Mouse (Mus musculus) embryonic fibroblast, embryonic 13.5 days (primary cell): Measurements from ENCODE around the gene Naga. TPM values are rescaled to one million over a fixed set of nuclear protein-coding genes. Genes with fewer than 3 reads are reported as not detected.

ENCODE experiments used
- H3K27ac ChIP-seq: 2 replicates; pipeline ENCODE4 v1.5.1; 2012; ENCODE audit warnings: low read length, control low read depth, inconsistent platforms; ENCODE audit not compliant: insufficient read depth
- H3K4me1 ChIP-seq: 2 replicates; pipeline ENCODE4 v1.6.1; 2011; ENCODE audit warnings: low read length; ENCODE audit not compliant: control insufficient read depth, insufficient read depth
- H3K4me3 ChIP-seq: 2 replicates; pipeline ENCODE4 v1.5.1; 2011; ENCODE audit warnings: mild to moderate bottlenecking, control low read depth, low read length; ENCODE audit not compliant: insufficient read depth
- CTCF ChIP-seq: IDR thresholded peaks from 2 replicates; pipeline ENCODE4 v1.5.1; 2011; ENCODE audit warnings: mild to moderate bottlenecking, control low read depth, low read length, moderate library complexity, borderline replicate concordance; ENCODE audit not compliant: insufficient read depth
- POLR2A ChIP-seq: IDR thresholded peaks from 2 replicates; pipeline ENCODE4 v1.6.1; 2011; ENCODE audit warnings: low read depth, mild to moderate bottlenecking, control low read depth, low read length, moderate library complexity
- polyA plus RNA-seq: library from polyadenylated mRNA; stranded (reverse); fragments of >200 nt; gene quantifications from 2 replicates; pipeline ENCODE4 v1.2.4, GENCODE M21; 2011; ENCODE audit warnings: low read depth; ENCODE audit not compliant: missing spikeins, insufficient read length

Gene Naga
- polyA plus RNA-seq, 1 experiment, result 42.8 TPM

DNA sequence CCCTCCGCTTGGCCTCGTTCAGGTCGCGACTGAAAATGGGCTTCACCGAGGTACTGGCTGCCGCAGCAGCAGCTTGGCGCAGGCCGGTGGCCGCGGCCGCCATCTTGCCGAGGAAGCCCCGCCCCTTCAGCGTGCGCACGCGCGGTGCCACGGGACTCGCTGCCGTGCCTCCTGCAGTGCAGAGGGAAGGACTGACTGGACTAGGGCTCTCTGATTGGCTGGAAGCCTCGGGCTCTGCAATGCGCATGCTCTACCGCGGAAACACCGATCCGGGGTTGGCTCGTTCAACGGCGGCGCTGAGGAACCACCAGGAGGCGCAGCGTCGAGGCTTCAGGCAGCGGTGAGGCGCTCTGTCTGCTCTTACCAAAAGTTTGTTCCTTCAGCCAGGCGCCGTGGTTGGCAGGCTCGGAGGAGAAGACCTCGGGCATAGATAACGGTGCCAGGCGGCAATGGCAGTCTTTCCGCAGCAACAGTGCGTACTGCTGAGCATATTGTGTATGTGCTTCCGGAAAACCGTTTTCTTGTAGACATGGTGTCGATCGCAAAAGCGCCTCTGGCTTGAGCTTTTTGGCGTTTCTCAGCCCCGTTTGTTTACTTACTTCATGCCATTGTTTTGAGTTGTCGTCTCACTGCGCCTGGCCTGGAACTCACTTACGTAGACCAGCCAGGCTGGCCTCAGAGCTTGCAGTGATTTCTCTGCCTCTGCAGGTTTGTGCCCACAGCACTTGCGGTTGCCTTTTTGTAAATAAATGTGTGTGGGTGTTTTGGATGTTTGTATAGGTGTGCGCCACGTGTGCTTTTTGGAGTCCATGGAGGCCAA is 15.6 kb upstream of the Naga start, which contains the start of gene Ndufa6:
Gene Ndufa6 (minus strand): TSS at position 197 of the 820 bp plus-strand sequence.
- H3K4me1 ChIP-seq, result no peaks in the 10 kb centered on the region
- peak; percentile 93 for TF ChIP-seq CTCF
- TF ChIP-seq POLR2A, result peak; percentile 99
- peak within 1 kb of the TSS; percentile 77 for H3K27ac ChIP-seq
- peak within 1 kb of the TSS; percentile 72 for H3K4me3 ChIP-seq

DNA sequence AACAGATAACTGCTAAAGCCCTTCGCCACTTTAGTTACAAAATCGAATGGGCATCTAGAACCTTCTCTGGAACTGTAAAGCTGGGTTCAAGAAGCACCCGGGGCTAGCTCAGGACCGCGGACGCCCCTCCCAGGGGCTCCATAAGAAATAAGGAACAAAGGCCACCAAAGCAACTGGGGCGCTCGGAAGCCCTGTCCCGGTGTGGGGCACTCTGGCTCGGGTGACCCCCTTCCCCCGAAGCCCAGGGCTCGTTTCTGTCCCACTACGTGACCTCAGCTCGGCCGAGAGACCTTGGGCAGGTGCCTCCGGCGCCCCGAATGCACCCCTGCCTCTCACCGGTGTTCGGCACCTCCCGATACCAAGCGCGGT is 15.0 kb upstream of the Naga start:
- Histone ChIP-seq H3K27ac (0 out of 2 replicates have a peak overlapping the region, but pooled peaks have one; percentile 2), H3K4me3 (peak overlapping the region; percentile 72), H3K4me1 (no peaks in the 10 kb centered on the region)
- no peak for TF ChIP-seq POLR2A
- no peak for TF ChIP-seq CTCF

DNA sequence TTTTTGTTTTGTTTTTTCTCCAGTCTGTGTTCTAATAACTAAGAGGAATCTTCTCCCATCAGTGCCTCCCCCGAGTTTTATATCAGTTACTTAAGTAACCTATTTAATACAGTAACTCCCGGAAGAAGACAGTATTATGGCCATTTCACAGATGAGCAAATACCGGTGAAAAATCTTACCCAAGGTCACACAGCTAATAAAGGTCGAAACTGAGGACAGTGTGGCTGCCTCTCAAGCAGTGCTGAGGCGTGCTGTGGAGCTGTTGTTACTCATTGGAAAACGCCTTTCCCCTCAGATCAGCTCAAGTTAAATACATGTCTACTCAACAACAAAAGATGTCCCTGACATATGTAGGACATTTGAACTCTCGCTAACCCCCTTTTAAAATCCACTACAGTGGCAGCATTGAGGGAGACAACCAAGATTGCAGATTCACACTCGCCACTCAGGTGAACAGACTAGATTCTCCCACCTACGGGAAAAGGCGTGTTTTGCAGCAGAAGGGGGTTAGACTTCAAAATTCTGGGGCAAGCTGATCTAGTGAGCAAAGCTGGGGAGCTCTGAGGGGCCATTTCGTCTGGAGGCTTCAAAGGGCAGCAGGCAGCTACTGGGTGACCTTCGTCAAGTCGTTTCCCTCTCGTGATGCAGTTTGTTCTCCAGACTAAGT is 14.5 kb upstream of the Naga start:
- Histone ChIP-seq H3K4me3 (peak overlapping the region; percentile 72), H3K4me1 (no peaks in the 10 kb centered on the region), H3K27ac (no peak overlapping the region)
- peak; percentile 21; the same call in 1 of the 2 replicates for TF ChIP-seq POLR2A
- no peak for TF ChIP-seq CTCF

DNA sequence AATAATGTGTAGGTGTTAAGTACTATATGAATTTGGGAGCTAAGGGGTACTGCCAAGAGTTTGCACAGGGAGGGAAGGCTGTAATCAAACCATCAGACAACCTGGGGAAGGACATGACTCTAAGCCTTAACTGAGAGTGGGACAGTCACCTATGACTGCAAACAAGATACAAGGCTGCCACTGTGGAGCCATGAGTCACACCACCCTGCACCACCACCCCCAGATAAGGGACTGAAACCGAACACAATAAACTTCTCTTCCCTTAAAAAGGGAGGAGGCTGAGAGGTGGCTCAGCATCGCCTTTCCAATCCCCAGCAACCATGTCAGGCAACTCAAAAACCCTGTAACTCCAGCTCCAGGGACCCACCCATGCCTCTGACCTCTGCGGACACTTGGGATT is 12.8 kb upstream of the Naga start:
- H3K4me3 ChIP-seq, result no peak overlapping the region
- no peak overlapping the region for H3K27ac ChIP-seq
- 0 out of 2 replicates have a peak, but pooled peaks cover 2% of the 10 kb centered on the region for H3K4me1 ChIP-seq
- TF ChIP-seq POLR2A (no peak), CTCF (no peak)

DNA sequence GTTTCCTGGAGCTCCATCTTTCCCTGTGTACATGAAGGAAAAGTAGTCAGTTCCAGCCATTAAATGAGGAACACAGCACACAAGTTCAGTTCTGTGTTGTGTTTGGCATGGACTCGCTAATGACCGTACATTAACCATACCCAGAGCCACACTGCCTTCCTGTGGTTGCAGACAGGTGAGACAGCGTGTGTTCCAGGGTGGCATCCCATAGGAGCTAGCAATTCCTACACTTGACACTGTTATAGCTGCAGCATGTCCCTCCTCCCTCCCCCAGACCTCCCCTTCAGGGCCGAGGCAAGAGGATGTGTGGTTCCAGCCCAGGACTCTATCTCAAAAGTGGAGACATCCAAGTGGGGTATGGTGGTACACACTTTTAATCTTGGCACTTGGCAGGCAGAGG is 11.6 kb upstream of the Naga start:
- 0 out of 2 replicates have a peak, but pooled peaks cover 2% of the 10 kb centered on the region for H3K4me1 ChIP-seq

DNA sequence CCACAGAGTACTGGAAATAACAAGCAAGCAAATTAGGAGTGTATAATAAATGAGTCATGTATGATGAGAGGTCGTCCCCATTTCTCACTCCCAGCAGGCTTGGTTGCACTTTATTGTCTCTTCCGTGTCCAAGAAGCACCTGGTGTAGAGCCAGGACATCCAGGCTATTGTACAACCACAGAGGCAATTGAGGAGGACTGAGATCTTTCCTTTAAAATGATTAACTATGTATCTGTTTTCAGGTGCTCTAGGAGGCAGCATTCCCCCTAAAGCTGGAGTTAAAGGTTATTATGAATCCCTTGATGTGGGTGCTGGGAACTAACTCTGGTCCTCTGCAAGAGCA is 10.2 kb upstream of the Naga start:
- Histone ChIP-seq H3K4me1 (0 out of 2 replicates have a peak, but pooled peaks cover 2% of the 10 kb centered on the region), H3K4me3 (no peak overlapping the region), H3K27ac (no peak overlapping the region)
- no peak for TF ChIP-seq CTCF

More for the DNA sequence above, 11.6 kb upstream of the Naga start:
- TF ChIP-seq POLR2A (no peak), CTCF (no peak)
- Histone ChIP-seq H3K27ac (no peak overlapping the region), H3K4me3 (no peak overlapping the region)

DNA sequence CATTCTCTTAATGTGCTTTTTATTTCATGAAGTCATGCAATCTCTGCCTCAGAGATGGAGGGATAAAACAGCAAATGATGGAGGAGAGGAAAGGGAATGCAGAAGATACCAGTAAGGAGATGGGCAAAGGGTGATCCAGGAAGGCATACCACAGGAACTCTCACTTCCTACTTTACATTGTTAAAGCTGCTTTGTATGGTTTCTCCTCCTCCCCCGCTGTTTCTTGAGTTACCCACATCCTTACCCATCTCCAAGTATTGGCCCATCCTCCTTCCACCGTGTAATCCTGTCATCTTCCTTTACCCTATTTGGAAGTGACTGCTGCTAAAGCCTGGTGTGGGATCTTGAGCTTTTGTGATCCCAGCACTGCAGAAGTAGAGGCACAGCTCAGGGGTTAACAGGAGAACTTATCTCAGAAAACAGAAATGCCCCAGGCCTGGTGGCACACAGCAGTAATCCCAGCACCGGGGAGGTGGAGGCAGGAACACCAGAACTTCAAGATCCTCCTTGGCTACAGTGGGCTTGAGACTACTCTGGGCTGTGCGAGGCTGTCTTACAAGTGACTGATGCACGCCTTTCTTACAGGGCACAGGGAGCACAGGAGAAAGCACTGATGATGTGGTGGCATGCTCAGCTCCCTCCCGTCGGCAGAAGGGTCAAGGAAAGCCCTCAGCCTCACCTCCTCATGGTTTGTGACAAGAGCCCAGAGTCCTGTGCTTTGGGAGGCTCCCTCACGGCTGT is 9.7 kb upstream of the Naga start:
- Histone ChIP-seq H3K27ac (no peak overlapping the region), H3K4me3 (no peak overlapping the region), H3K4me1 (0 out of 2 replicates have a peak, but pooled peaks cover 2% of the 10 kb centered on the region)
- TF ChIP-seq POLR2A (no peak), CTCF (no peak)

DNA sequence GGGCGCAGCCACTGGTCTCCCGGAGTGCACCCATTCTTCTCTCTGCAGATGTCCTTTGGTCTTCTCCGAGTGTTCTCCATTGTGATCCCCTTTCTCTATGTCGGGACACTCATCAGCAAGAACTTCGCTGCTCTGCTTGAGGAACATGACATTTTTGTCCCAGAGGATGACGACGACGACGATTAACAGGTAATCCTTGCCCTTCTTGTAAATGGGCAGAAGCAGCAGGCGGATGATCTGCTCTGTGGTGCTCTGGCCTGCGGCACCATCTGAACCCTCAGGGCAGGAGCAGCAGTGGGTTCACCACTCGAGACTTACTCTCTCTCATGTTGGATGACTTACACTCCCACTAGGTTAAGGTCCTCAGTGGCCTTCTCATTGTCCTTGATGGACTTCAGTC is 9.1 kb upstream of the Naga start:
- Histone ChIP-seq H3K4me1 (0 out of 2 replicates have a peak, but pooled peaks cover 2% of the 10 kb centered on the region), H3K27ac (no peak overlapping the region), H3K4me3 (no peak overlapping the region)
- TF ChIP-seq POLR2A, result no peak

DNA sequence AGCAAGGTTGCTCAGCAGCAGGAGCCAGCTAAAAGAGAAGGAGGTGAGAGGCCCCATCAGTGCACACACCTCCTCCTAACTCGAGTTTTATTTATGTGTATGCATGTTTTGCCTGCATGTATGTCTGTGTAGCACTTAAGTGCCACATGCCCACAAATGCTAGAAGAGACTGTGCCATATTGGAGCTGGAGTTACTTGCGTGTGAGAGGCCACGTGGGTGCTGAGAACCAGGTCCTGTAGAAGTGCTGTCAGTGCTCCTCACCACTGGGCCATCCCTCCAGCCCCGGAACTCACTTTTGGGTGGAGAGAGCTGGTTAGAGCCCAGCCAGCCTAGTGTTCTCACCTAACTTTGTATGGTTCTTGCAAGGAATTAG is 8.6 kb upstream of the Naga start:
- Histone ChIP-seq H3K27ac (peak overlapping the region; percentile 60; the same call in 1 of the 2 replicates), H3K4me1 (0 out of 2 replicates have a peak, but pooled peaks cover 2% of the 10 kb centered on the region), H3K4me3 (peak overlapping the region; percentile 58)
- TF ChIP-seq CTCF (no peak), POLR2A (no peak)
